In the genomic region with DNA sequence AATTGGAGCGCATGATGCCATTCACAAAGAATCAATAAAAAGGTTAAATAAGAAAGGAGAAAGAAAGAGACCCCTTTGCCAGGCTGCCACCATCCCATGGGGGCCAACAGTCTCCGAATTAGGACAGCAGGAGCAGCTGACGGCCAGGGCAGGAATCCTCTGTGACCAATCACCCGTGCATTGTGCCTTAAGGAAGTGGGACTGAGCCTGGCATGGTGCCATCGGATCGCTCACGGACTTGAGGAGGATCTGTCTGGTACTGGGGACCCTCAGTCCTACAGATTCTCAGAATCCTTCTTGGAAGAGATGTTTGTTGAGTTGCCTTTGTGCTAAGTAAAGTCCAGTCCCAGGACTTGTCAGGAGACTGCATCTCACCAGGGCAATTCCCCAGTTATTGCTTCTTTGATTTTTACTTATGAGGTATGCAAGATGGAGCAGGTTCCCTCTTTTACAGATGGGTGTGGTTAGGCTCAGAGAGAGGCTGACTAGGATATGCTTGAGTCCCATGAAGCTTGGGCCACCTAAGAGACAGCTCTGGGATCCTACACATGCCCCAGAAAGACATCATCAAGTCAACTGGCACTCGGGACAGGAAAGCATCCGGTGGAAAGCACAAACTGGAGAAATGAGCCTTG, we compare ENCODE assay signal across 10 mouse cellular contexts. TPM values are rescaled to one million over a fixed set of nuclear protein-coding genes. Genes with fewer than 3 reads are reported as not detected.
A peak's percentile ranks its signal among the peaks of the same experiment; 100 is the strongest.
DNase-seq lines count a peak whose midpoint lies in the region; ATAC-seq and TF ChIP-seq lines count a peak whose summit lies in the region.
"Had no signal": no experiment of that assay in that cellular context is flagged by ENCODE, and none has a peak within 500 bp of the region (broad histone marks: within the 10 kb centered on the region; RNA-seq: fewer than 3 reads in every experiment).

No protein-coding gene starts in this region.

- WGBS in kidney, embryonic 15.5 days = 62% methylated on average over 9 of the region's 9 CpGs
- WGBS in neural tube, embryonic 13.5 days = 51% methylated on average over 9 of the region's 9 CpGs
- WGBS in small intestine, adult 2 months = 53% methylated on average over 9 of the region's 9 CpGs

- no peaks in the 10 kb centered on the region for H3K36me3 ChIP-seq in kidney, embryonic 15.5 days
- no peaks in the 10 kb centered on the region for H3K36me3 ChIP-seq in neural tube, embryonic 13.5 days
- no peaks in the 10 kb centered on the region for H3K36me3 ChIP-seq in small intestine, adult 2 months (ENCODE audit: control insufficient read depth, insufficient read depth, low read length)
- H3K36me3 ChIP-seq: neural tube, embryonic 15.5 days had no signal

- peaks cover 54% of the 10 kb centered on the region for H3K4me1 ChIP-seq in kidney, embryonic 15.5 days
- peaks cover 14% of the 10 kb centered on the region for H3K4me1 ChIP-seq in neural tube, embryonic 13.5 days (replicated peaks)
- H3K4me1 ChIP-seq in small intestine, adult 2 months (ENCODE audit: control insufficient read depth, insufficient read depth, insufficient read length, low read length) = peaks cover 21% of the 10 kb centered on the region

- no peaks in the 10 kb centered on the region for H3K27me3 ChIP-seq in kidney, embryonic 15.5 days
- no peaks in the 10 kb centered on the region for H3K27me3 ChIP-seq in neural tube, embryonic 13.5 days
- H3K27me3 ChIP-seq in small intestine, adult 2 months (ENCODE audit: control insufficient read depth, insufficient read depth, low read length) = no peaks in the 10 kb centered on the region
- H3K27me3 ChIP-seq: neural tube, embryonic 15.5 days had no signal

- H3K9ac ChIP-seq in kidney, embryonic 15.5 days = no peak overlapping the region
- peak overlapping the region; percentile 3; the same call in 1 of the 2 replicates for H3K9ac ChIP-seq in neural tube, embryonic 13.5 days
- H3K9ac ChIP-seq: neural tube, embryonic 15.5 days had no signal

- no peak overlapping the region for H3K4me3 ChIP-seq in kidney, embryonic 15.5 days (replicated peaks)
- H3K4me3 ChIP-seq in neural tube, embryonic 13.5 days = no peak overlapping the region
- no peak overlapping the region for H3K4me3 ChIP-seq in small intestine, adult 2 months (ENCODE audit: low read depth, low read length)
- H3K4me3 ChIP-seq: neural tube, embryonic 15.5 days had no signal

- H3K4me2 ChIP-seq in kidney, embryonic 15.5 days = no peak overlapping the region
- no peak overlapping the region for H3K4me2 ChIP-seq in neural tube, embryonic 13.5 days
- H3K4me2 ChIP-seq: neural tube, embryonic 15.5 days had no signal

- H3K9me3 ChIP-seq in kidney, embryonic 15.5 days (replicated peaks) = no peaks in the 10 kb centered on the region
- no peaks in the 10 kb centered on the region for H3K9me3 ChIP-seq in neural tube, embryonic 13.5 days
- H3K9me3 ChIP-seq: neural tube, embryonic 15.5 days had no signal

- DNase-seq in cerebellum, postnatal 10 days = peak; percentile 56 to 67
- DNase-seq in cerebellum, postnatal 4 days (ENCODE audit: low spot score in 2 of 2) = no peak
- DNase-seq in kidney, adult 11 months = no peak
- no peak for DNase-seq in neural tube, embryonic 10.5 days (ENCODE audit: extremely low spot score, low spot score)
- no peak for DNase-seq in cerebellum, adult 8-10 months
- DNase-seq: adrenal gland, postnatal 10 days had no signal

- no peak for ATAC-seq in kidney, embryonic 15.5 days (replicated peaks; ENCODE audit: low FRiP score)
- no peak for ATAC-seq in neural tube, embryonic 13.5 days (ENCODE audit: low read depth)

- TF ChIP-seq CTCF in small intestine, adult 2 months (IDR thresholded peaks at IDR 0.05; ENCODE audit: extremely low read depth, insufficient read length, insufficient replicate concordance, low read depth, low read length) = no peak

- H3K27ac ChIP-seq in kidney, embryonic 15.5 days = peak overlapping the region; percentile 70
- no peak overlapping the region for H3K27ac ChIP-seq in neural tube, embryonic 13.5 days (replicated peaks)
- H3K27ac ChIP-seq in small intestine, adult 2 months (ENCODE audit: insufficient read depth, low read depth, low read length) = peak overlapping the region; percentile 26; the same call in 1 of the 2 replicates
- H3K27ac ChIP-seq: neural tube, embryonic 15.5 days had no signal

- TF ChIP-seq POLR2A in small intestine, adult 2 months (IDR thresholded peaks at IDR 0.05; ENCODE audit: low read depth, low read length) = no peak

RNA-seq across cellular contexts. Expression of a gene that starts 12.4 kb away (rescaled TPM):
- polyA plus RNA-seq in kidney, embryonic 15.5 days (2015; fragmentation: Nextera tagmentation; extraction: Ambion mirVana) = 13.1 and 13.8 TPM in 2 replicates
- 10.8 and 12.4 TPM in 2 replicates for polyA plus RNA-seq in neural tube, embryonic 13.5 days (2015; fragmentation: Nextera tagmentation; extraction: Ambion mirVana)
- 23.1 and 54.8 TPM in 2 replicates for polyA plus RNA-seq in small intestine, adult 2 months (2012; rRNA removed)

RNA-seq across cellular contexts. Expression of a gene that starts 15.9 kb away (rescaled TPM):
- 12.1 and 12.4 TPM in 2 replicates for polyA plus RNA-seq in kidney, embryonic 15.5 days (2015; fragmentation: Nextera tagmentation; extraction: Ambion mirVana)
- 30.4 and 31.4 TPM in 2 replicates for polyA plus RNA-seq in neural tube, embryonic 13.5 days (2015; fragmentation: Nextera tagmentation; extraction: Ambion mirVana)
- 14.4 and 47.8 TPM in 2 replicates for polyA plus RNA-seq in small intestine, adult 2 months (2012; rRNA removed)

Comparison
In these comparisons a context has a peak if more than half of its experiments do, and no peak if none do; other contexts are left out.
1. DNase-seq: peak in cerebellum, postnatal 10 days (2 of 2); none in cerebellum, postnatal 4 days (0 of 2), kidney, adult 11 months (single experiment), neural tube, embryonic 10.5 days (single experiment) and cerebellum, adult 8-10 months (single experiment).